Mouse (Mus musculus): ENCODE data around the gene Ap2b1.

The Ap2b1 gene

GRCm38 (mm10) chr11:83394802-83395439 is 96.1 kb downstream of the Ap2b1 start:
- in situ Hi-C loops (cut with MboI, MseI): no loop called here

DNA sequence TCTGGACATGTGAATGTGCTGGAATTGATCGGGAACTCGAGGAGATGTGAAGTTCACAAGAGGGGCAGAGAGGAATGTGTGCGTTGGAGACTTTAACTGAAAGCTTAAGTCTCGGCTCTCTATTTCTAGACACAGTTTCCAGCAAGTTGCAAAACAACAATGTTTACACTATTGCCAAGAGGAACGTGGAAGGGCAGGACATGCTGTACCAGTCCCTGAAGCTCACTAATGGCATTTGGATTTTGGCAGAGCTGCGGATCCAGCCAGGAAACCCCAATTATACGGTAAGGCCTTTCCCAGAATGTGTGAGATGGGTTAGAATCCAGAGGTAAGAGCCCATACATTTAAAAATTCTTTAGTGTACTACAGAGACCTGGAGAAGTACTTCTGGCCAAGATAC is 98.8 kb downstream of the Ap2b1 start:
- in situ Hi-C loops (cut with MboI, MseI): no loop called here

- in situ Hi-C loops (cut with MboI, MseI): no loop called here
Measured at GRCm38 (mm10) chr11:83398724-83399123, 99.9 kb downstream of the Ap2b1 start.

DNA sequence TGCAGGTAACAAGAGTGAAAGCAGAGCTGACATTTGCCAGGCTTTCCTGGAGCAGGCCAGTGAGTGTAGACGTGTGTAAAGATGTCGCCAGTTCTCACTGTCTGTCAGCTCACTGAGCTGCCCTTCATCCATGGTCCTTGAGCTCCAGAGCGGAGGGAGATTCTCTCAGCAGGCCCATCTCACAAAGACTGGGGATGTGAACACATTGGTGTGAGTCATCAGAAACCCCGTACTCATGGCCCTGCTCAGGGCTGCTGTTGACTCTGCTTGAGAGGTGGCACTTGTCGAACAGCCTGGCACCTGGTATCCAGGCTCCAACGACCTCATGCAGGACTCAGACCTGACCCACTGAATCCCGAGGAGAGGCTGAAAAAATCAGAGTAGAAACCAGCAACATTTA is 105.0 kb downstream of the Ap2b1 start:
- in situ Hi-C loops (cut with MboI, MseI): loop anchor here (10.0 kb wide), 1 partner anchor 729 kb away; no protein-coding TSS in a partner anchor

DNA sequence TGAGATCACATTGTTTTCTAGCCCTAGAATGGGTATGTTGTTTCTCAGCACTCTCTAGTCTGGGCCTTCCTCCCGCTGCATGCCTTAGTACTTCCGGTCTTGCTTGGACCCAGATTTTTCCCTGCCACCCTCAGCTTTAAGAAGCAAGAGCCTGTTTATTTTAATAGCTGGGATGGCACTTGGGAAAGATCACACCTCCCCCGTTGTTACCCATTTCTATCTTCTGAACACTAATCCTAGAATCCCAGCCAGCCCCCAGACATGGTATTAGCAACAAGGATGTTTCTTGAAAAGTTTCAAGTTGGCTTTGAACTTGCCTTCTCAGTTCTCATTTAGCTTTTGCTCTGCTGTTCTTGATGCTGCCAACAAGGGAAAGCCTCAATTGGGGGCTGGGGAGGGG is 107.6 kb downstream of the Ap2b1 start:
- in situ Hi-C loops (cut with MboI, MseI): loop anchor here (10.0 kb wide), 1 partner anchor 732 kb away; no protein-coding TSS in a partner anchor

GRCm38 (mm10) chr11:83408242-83408641 is 109.4 kb downstream of the Ap2b1 start:
- in situ Hi-C loops (cut with MboI, MseI): loop anchor here (10.0 kb wide), 1 partner anchor 733 kb away; no protein-coding TSS in a partner anchor

DNA sequence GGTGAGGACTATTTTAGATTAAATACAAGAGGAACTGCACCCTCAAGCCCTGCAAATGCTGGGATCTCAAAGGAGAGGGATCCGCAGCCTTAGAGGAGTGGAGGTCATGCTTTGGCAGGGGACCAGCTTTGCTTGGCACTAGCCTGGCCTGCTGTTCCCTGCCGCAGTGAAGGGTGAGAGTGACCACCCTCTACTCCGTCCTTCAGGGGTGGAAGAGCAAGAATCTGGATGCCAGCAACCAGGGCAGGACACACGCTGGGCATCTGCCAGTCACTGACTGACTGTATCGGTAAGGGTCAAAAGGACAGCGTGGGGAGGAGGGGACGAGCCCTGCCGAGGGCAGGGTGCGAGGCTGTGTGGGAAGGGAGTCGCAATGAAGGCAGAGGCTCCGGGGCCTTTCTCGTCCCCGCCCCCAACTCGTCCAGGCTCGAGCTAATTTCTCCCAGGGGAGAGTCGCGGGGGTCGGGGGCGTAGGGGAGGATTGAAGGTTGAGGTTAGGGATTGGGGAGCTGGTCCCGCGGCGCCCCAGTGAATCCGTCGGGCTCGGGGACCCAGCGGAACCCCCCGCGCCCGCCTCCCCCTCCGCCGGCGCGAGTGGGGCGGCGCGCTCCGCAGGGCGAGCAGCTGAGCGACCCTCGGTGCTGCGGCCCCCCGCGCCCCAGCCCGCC is 110.4 kb downstream of the Ap2b1 start, which contains the start of gene Rasl10b:
Gene Rasl10b (plus strand): TSS at position 51 of the 668 bp plus-strand sequence.
- in situ Hi-C loops (cut with MboI, MseI): loop anchor here (10.0 kb wide), 1 partner anchor 734 kb away; no protein-coding TSS in a partner anchor

DNA sequence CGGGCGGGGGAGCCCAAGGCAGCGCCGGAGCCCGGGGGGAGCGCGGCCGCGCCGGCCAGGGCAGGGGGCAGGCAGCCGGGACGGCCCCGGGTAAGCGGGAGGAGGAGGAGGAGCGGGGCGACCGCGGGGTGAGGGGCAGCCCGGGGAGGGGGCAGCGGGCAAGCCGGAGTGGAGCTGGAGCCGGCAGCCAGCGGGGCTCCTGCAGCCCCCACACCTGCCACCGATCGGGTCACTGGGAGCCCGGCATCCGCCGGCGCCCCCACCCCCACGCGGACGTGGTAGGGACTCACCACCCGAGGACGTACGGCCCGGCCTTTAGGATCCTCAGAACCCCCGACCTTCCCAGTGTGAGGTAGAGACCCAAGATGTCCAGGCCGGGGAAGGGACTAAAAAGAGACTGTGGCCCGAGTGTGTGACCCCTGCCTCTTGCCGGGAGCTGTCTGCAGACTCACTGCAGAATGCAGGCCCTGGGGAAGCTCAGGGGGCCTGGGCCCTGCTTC is 111.0 kb downstream of the Ap2b1 start:
- in situ Hi-C loops (cut with MboI, MseI): loop anchor here (10.0 kb wide), 1 partner anchor 735 kb away; no protein-coding TSS in a partner anchor

DNA sequence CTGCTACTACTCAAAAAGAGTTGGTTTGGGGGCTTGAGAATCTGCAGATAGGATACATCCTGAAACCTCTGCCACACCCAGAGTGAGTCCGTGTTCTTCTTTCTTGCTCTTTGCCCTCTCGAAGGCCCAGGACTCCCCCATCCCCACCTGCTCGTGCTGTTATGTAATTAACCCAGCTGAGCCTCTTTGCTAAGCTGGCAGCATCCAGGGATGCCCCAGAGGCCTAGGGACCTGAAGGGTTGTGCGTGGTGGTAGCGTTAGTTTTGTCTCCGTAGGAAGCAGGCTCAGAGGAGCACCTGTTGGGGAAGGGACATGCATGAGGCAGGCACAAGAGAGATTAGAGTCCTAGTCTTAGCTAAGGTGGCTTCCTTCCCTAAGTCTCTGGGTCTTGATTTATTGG is 111.7 kb downstream of the Ap2b1 start:
- in situ Hi-C loops (cut with MboI, MseI): no loop called here

DNA sequence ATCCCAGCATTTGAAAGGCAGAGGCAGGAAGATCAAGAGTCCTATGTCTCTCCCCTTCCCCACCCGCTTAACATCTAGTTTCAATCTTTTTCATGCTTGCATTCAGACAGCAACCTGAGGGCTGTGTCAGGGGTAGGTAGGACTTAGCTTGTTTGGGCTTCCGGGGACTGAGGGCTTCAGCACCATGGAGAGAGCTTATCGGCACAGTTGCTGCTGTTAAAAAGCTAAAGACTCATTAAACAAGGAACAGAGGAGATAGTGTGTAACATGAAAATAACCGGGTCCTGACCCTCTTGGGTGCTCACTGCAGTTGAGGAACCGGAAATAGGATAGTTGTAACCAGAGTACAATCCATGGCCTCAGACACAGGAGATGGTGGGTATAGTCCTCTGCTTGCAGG is 118.3 kb downstream of the Ap2b1 start:
- in situ Hi-C loops (cut with MboI, MseI): no loop called here

DNA sequence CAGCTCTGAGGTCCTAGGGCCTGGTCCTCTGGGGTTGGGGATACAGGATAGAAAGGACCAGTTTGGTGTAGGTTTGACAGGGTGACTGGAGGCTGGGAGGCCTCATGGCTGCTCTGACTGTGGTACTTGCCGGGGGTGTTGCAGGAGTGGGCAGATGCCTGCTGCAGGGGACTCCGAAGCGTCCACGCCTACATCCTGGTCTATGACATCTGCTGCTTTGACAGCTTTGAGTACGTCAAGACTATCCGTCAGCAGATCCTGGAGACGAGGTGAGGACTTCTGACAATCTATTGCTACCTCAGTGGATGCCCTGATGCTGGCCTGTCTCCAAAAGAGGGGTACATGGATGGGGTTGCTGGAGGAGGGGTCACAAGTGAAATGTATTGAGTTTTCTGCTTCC is 118.9 kb downstream of the Ap2b1 start:
- in situ Hi-C loops (cut with MboI, MseI): no loop called here

DNA sequence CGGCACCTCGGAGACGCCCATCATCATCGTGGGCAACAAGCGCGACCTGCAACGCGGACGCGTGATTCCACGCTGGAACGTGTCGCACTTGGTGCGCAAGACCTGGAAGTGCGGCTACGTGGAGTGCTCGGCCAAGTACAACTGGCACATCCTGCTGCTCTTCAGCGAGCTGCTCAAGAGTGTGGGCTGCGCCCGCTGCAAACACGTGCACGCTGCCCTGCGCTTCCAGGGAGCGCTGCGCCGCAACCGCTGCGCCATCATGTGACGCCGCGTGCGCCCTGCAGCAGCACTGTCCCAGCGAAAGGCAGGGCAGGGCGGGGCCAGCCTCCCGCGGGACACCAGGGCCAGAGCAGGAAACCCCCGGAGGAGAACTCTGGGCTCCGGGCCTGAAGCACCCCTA is 119.7 kb downstream of the Ap2b1 start:
- in situ Hi-C loops (cut with MboI, MseI): no loop called here

GRCm38 (mm10) chr11:83420338-83420737 is 121.5 kb downstream of the Ap2b1 start:
- in situ Hi-C loops (cut with MboI, MseI): loop anchor here (10.0 kb wide), 2 partner anchors 66 to 96 kb away; no protein-coding TSS in a partner anchor

GRCm38 (mm10) chr11:83421305-83421704 is 122.5 kb downstream of the Ap2b1 start:
- in situ Hi-C loops (cut with MboI, MseI): loop anchor here (10.0 kb wide), 2 partner anchors 67 to 97 kb away; no protein-coding TSS in a partner anchor

DNA sequence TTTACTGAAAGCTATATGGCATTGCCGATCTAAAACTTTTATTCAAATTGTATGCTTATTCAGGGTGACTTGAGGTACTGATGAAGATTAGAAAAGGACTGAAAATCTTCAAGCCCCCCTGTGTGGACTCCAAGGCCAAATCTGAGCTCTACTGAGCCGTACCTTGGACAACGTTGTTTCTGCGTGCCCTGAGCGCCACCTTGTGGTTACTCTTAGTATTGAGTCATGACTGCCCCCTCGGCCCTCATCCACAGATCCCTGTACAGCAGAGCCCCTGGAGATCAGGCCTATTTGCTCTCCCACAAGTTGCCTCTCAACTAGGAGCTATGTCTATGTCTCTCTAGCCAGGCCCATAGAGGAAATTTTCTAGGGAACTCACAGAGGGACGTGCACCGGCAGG is 125.9 kb downstream of the Ap2b1 start:
- in situ Hi-C loops (cut with MboI, MseI): loop anchor here (10.0 kb wide), 2 partner anchors 70 to 100 kb away; no protein-coding TSS in a partner anchor

GRCm38 (mm10) chr11:83426964-83427363 is 128.1 kb downstream of the Ap2b1 start:
- in situ Hi-C loops (cut with MboI, MseI): loop anchor here (10.0 kb wide), 2 partner anchors 72 to 102 kb away; no protein-coding TSS in a partner anchor

- in situ Hi-C loops (cut with MboI, MseI): loop anchor here (10.0 kb wide), 2 partner anchors 75 to 105 kb away; no protein-coding TSS in a partner anchor
Measured at GRCm38 (mm10) chr11:83429355-83429754, 130.5 kb downstream of the Ap2b1 start, which contains the start of gene Gas2l2. Gas2l2 (minus strand) TSS chr11:83429455.

DNA sequence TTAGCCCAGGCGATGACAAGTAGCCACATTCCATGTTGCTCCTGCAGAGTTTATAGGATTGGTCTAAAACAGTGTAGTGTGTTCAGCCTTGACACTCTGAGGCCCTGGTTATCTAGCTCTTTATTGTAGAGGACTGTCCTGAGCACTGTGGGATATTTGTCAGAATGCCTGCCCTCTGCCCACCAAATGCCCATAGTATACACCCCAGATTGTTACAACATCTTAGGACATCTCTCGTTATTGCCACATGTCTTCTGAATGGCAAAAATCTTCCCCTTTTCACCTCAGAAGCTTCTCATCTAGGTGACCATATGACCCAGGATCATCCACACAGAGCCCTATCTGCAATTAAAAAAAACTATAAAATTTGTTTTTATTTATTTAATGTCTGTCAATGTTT is 133.7 kb downstream of the Ap2b1 start:
- in situ Hi-C loops (cut with MboI, MseI): no loop called here

GRCm38 (mm10) chr11:83437377-83437776 is 138.6 kb downstream of the Ap2b1 start, which contains the start of gene 1700020L24Rik:
1700020L24Rik (plus strand) TSS chr11:83437677.
- in situ Hi-C loops (cut with MboI, MseI): no loop called here

DNA sequence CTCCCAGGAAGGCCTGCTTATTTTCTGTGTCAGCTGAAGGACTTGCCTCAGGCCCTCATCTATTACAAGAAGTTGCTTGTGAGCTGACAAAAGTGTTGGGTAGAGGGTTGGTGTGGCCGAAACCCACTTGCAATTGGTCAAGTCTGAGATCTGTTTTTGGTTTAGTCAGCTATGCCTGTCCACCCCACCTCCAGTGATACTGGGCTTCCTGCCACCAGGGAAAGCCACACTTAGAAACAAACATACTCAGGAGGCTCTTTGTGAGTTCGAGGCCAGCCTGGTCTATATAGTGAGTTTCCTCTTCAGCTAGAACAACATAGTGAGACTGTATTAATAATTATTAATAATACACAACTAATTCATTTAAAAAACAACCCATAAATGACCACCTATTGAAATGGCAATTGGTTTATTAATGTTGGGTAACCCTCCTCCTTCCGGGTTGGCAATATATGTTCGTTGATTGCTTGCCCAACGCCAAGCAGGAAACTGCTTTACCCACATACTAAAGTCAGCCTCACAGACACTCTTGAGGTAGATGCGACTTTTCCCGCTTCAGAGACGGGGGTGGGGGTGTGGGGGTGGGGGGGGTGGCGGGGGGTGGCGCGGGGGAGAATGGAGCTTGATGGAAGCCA is 140.7 kb downstream of the Ap2b1 start:
- in situ Hi-C loops (cut with MboI, MseI): no loop called here
